8 mouse cellular contexts compared by ENCODE assay signal in genomic region chr9:120235054-120235453, GRCm38 (mm10).
A peak's percentile ranks its signal among the peaks of the same experiment; 100 is the strongest.
DNase-seq lines count a peak whose midpoint lies in the region; ATAC-seq and TF ChIP-seq lines count a peak whose summit lies in the region.
"Not testable (repeated sequence)": the region's sequence is repeated elsewhere in the genome, so short reads cannot be mapped to it uniquely, and the experiment has no call there.

No protein-coding gene starts in this region.

- H3K27ac ChIP-seq in embryonic facial prominence, embryonic 10.5 days (replicated peaks); intestine, postnatal 0 days (ENCODE audit: low read depth, low read length); layer of hippocampus, adult 2 months; lung, postnatal 0 days (ENCODE audit: low read length): not testable (repeated sequence)

- not testable (repeated sequence) for H3K9me3 ChIP-seq in embryonic facial prominence, embryonic 10.5 days; intestine, postnatal 0 days (ENCODE audit: control insufficient read depth); lung, postnatal 0 days (ENCODE audit: low read length)

- peak; percentile 61 for TF ChIP-seq CTCF in intestine, postnatal 0 days (IDR thresholded peaks at IDR 0.05; ENCODE audit: low read depth)
- peak; percentile 55 for TF ChIP-seq CTCF in layer of hippocampus, adult 2 months (conservative IDR thresholded peaks at IDR 0.05)
- peak; percentile 55 for TF ChIP-seq CTCF in lung, postnatal 0 days (IDR thresholded peaks at IDR 0.05)

- not testable (repeated sequence) for H3K27me3 ChIP-seq in embryonic facial prominence, embryonic 10.5 days (replicated peaks; ENCODE audit: low read depth, poor library complexity, severe bottlenecking); intestine, postnatal 0 days (replicated peaks; ENCODE audit: control insufficient read depth, insufficient read depth, low read length); lung, postnatal 0 days (replicated peaks; ENCODE audit: insufficient read depth, low read length)

- peak; percentile 42 for DNase-seq in 3T3-L1 (ENCODE audit: low read depth, low spot score)
- peak; percentile 27 for DNase-seq in Muller cell, postnatal 12 days (ENCODE audit: inconsistent ontology term)
- peak; percentile 57 for DNase-seq in adrenal gland, postnatal 14 days
- DNase-seq in embryonic facial prominence, embryonic 10.5 days (ENCODE audit: low spot score) = peak; percentile 14
- DNase-seq in layer of hippocampus, adult 2 months (ENCODE audit: low spot score in 2 of 2); lung, postnatal 0 days (ENCODE audit: low spot score): not testable (repeated sequence)
- peak; percentile 12 for DNase-seq in ovary, postnatal 36 days (ENCODE audit: low spot score)

- ATAC-seq in intestine, postnatal 0 days; lung, postnatal 0 days: not testable (repeated sequence)

- not testable (repeated sequence) for H3K4me1 ChIP-seq in embryonic facial prominence, embryonic 10.5 days; intestine, postnatal 0 days (replicated peaks; ENCODE audit: control insufficient read depth, insufficient read depth, low read length); lung, postnatal 0 days (ENCODE audit: insufficient read depth, low read depth, low read length)

- H3K9ac ChIP-seq in intestine, postnatal 0 days (ENCODE audit: low read depth, low read length); lung, postnatal 0 days (replicated peaks; ENCODE audit: low read depth): not testable (repeated sequence)

- WGBS in embryonic facial prominence, embryonic 10.5 days = 88% methylated on average over 4 of the region's 4 CpGs
- 94% methylated on average over 4 of the region's 4 CpGs for WGBS in intestine, postnatal 0 days
- WGBS in lung, postnatal 0 days = 85% methylated on average over 4 of the region's 4 CpGs

- H3K36me3 ChIP-seq in embryonic facial prominence, embryonic 10.5 days (replicated peaks); intestine, postnatal 0 days (ENCODE audit: control insufficient read depth, insufficient read depth); lung, postnatal 0 days (ENCODE audit: insufficient read depth, low read length): not testable (repeated sequence)

- TF ChIP-seq EP300 in lung, postnatal 0 days (IDR thresholded peaks at IDR 0.05) = not testable (repeated sequence)

- not testable (repeated sequence) for H3K4me2 ChIP-seq in intestine, postnatal 0 days (replicated peaks; ENCODE audit: low read depth); lung, postnatal 0 days (replicated peaks; ENCODE audit: low read depth, low read length)

- not testable (repeated sequence) for H3K4me3 ChIP-seq in embryonic facial prominence, embryonic 10.5 days; intestine, postnatal 0 days (ENCODE audit: low read depth, low read length); layer of hippocampus, adult 2 months; lung, postnatal 0 days (ENCODE audit: low read depth, low read length)
